Mouse (Mus musculus): ENCODE measurements around the gene Anapc16.

- no peak for TF ChIP-seq POLR2A (IDR thresholded peaks at IDR 0.05; ENCODE audit: low read depth, low read length)
- no peak for TF ChIP-seq CTCF (conservative IDR thresholded peaks at IDR 0.05; ENCODE audit: insufficient read depth, insufficient read length, low read depth, low read length)
Measured at GRCm38 (mm10) chr10:60026759-60027395, 23.9 kb upstream of the Anapc16 start.
